Mouse (Mus musculus) liver, embryonic 14.5 days (tissue): ENCODE data around the gene Ranbp3l.

Experiments used
- CTCF ChIP-seq: IDR thresholded peaks from 2 replicates; pipeline ENCODE4 v1.5.1; 2016; ENCODE audit warnings: antibody characterized with exemption, low read depth, control low read depth
- EP300 ChIP-seq: IDR thresholded peaks from 2 replicates; pipeline ENCODE4 v1.6.1; 2016; ENCODE audit warnings: antibody characterized with exemption, low read depth

DNA sequence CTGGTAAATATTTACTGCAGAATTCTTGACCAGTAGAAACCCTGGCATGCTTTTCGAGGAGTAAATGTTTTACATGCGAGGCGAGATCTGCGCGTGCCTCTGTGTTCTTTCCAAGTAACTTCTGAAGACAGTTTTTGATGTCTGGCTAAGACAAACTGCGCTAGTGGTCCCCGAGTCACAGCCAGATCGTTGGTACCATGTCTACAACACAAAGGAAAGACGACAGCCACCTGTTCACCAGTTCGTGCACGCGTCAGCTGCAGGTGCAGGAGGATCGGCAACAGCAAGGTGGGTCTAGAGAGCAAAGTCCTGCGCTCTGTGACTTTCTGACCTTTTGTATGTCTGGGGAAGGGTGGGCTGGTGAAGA, 463 bp downstream of the Ranbp3l start:
- no peak for TF ChIP-seq CTCF
- no peak for TF ChIP-seq EP300
